19 mouse cellular contexts compared by ENCODE assay signal in genomic region chr2:154448633-154449032, GRCm38 (mm10).
"Had no signal": no experiment of that assay in that cellular context is flagged by ENCODE, and none has a peak within 500 bp of the region (broad histone marks: within the 10 kb centered on the region; RNA-seq: fewer than 3 reads in every experiment).

No protein-coding gene starts in this region.

- H3K4me1 ChIP-seq: lung, embryonic 15.5 days; midbrain, embryonic 10.5 days; midbrain, embryonic 12.5 days; neural tube, embryonic 13.5 days; neural tube, embryonic 15.5 days had no signal

- H3K9ac ChIP-seq: lung, embryonic 15.5 days; midbrain, embryonic 12.5 days; neural tube, embryonic 13.5 days; neural tube, embryonic 15.5 days had no signal

- H3K4me3 ChIP-seq: lung, embryonic 15.5 days; midbrain, embryonic 10.5 days; midbrain, embryonic 12.5 days; myocyte; neural tube, embryonic 13.5 days; neural tube, embryonic 15.5 days had no signal

- H3K27me3 ChIP-seq: lung, embryonic 15.5 days; midbrain, embryonic 12.5 days; neural tube, embryonic 13.5 days; neural tube, embryonic 15.5 days had no signal

- DNase-seq: lung, adult 2 months; lung, postnatal 4 days; midbrain, embryonic 14.5 days; retina, postnatal 1 day; right cerebral cortex, adult 18-20 months; right cerebral cortex, postnatal 25 days; right cerebral cortex, postnatal 4 days; spleen, adult 18-20 months; thymus, adult 18-20 months; thymus, postnatal 14 days; thymus, postnatal 36 days had no signal

- H3K27ac ChIP-seq: lung, embryonic 15.5 days; midbrain, embryonic 10.5 days; midbrain, embryonic 12.5 days; neural tube, embryonic 13.5 days; neural tube, embryonic 15.5 days had no signal

- ATAC-seq: lung, postnatal 0 days; midbrain, embryonic 16.5 days had no signal

- H3K4me2 ChIP-seq: lung, embryonic 15.5 days; midbrain, embryonic 12.5 days; neural tube, embryonic 13.5 days; neural tube, embryonic 15.5 days had no signal

- H3K9me3 ChIP-seq: lung, embryonic 15.5 days; neural tube, embryonic 13.5 days; neural tube, embryonic 15.5 days had no signal
